Mouse (Mus musculus): ENCODE measurements at regions not wholly inside any gene's neighbourhood (a gene's known extent, or its start where the extent isn't known, plus 50 kb on each side); places are given as distances from the start of the nearest gene placed in this dataset.

DNA sequence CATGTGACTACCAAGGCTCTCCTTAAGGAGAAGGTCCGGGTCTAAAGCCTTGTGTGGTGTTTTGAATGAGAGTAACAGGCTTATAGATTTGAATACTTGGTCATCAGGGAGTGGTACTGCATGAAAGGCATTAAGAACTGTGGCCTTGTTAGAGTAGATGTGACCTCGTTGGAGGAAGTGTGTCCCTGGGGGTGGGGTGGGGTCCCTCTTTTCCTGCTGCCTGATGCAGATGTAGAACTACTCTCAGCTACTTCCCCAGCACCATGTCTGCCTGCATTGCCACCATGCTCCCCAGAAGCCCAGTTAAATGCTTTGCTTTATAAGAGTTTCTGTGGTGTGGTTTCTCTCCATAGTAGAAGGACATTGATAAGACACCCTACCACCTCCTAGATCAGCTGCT is 367.9 kb downstream of the Cbln4 start:
- no peak for DNase-seq (ENCODE audit: low read depth, low spot score)

DNA sequence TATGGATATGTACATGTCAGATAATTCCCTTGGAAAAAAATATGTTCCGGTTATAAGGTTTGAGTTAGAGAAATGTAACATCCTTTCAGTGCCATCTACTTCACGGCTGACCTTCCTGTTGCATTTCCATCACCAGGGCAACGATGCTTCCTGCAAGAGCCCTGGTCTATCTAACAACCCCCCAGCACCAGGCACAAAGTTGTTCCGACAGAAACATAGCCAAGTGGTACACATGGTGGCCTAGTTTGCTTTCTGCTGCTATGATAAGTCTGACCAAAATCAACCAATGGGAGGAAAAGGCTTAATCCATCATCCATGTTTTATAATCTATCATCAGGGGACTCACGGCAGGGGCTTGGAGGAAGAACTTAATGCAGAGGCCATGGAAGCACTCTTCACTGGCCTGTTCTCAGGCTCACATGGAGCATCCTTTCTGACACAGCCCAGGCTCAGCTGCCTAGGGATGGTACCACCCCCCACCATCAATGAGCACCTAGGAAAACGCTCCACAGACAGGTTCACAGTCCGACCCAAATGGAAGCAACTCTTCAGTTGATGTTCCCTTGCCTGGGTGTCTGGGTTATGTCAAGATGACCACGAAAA is 372.2 kb downstream of the Cbln4 start:
- no peak for DNase-seq (ENCODE audit: low read depth, low spot score)

- no peak for DNase-seq (ENCODE audit: low read depth, low spot score)
Measured at GRCm38 (mm10) chr2:171668791-171669645, 374.2 kb downstream of the Cbln4 start.

GRCm38 (mm10) chr2:171662571-171662970 is 380.7 kb downstream of the Cbln4 start:
- DNase-seq (ENCODE audit: low read depth, low spot score): no peak

DNA sequence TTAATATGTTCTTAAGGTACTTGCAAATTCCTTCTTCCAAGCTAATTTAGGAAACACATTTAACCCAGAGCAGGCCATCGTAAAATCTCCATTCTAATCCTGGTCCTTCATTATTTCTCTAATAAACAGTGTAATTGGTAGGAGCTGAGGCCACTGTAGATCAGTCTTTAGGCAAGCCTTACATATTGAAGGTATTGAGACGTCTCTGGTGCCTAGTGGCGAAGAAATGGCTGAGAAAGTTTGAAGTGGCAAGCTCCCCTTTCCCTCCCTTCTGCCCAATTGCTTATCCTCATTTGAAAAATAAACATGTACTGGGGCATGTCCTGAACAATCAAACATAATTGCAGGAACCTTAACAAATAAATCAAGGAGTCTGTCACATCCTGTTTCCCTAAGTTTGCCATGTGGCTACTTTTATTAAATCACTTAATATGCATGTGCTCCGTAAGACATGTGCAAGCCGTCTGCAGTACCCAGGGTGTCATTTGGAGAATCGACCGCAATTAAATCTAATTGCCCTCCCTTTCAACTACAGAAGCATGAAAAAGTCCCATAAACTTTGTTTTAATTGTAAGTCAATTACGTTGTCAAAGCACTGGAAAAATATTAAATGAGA is 381.3 kb downstream of the Cbln4 start:
- DNase-seq (ENCODE audit: low read depth, low spot score): no peak

DNA sequence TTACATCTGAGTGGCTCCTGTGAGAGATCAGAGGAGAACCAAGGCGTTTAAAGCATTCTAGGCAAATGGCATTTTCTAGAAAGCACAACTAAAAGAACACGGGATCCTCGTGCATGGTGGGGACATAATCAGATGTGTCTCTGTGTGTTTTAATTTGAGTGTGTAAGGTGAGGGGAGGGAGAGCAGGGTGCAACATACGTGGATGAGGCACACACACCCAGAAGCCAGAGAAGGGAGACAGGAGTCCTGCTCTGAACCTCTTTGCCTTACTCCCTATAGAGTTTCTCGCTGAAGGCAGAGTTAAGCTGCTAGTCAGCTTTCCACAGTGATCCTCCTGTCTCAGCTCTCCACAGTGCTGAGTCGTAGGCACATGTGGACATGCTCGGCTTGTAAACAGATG is 386.1 kb downstream of the Cbln4 start:
- no peak for DNase-seq (ENCODE audit: low read depth, low spot score)

DNA sequence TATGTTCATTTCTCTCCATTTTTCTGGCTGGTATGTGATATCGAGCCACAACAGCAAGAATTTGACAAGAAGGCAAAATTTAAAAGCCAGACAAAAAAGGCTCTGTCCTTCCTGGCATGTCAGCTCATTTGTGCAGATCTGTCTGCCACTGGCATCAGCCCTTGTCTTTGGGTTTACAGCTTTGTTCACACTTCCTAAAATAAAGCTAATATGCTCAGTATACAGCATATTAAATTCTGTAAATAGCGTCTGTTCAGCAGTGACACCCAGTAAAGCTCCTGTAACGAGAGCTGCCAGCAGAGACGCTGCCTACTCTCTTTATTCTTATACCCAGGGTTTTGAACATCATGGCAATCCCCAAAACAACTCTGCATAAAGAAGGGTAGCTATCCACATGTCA is 401.5 kb downstream of the Cbln4 start:
- DNase-seq (ENCODE audit: low read depth, low spot score): no peak

GRCm38 (mm10) chr2:171640478-171640877 is 402.8 kb downstream of the Cbln4 start:
- DNase-seq (ENCODE audit: low read depth, low spot score): no peak

DNA sequence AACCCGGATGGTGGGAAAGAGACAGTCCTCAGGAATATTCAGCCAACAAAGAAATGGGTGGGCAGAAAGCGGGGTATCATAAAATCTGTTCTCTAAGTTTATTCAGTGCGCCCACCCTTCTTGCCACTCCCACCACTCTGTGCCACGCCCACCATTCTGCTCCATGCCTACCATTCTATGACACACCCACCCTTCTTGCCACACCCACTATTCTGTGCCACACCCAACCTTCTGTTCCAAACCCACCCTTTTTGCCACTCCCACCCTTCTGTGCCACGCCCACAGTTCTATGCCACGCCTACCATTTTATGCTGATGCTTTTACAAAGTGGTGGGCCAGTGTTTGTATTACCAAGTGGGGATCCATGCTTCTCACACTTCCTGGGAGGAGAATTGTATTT is 404.3 kb downstream of the Cbln4 start:
- no peak for DNase-seq (ENCODE audit: low read depth, low spot score)

DNA sequence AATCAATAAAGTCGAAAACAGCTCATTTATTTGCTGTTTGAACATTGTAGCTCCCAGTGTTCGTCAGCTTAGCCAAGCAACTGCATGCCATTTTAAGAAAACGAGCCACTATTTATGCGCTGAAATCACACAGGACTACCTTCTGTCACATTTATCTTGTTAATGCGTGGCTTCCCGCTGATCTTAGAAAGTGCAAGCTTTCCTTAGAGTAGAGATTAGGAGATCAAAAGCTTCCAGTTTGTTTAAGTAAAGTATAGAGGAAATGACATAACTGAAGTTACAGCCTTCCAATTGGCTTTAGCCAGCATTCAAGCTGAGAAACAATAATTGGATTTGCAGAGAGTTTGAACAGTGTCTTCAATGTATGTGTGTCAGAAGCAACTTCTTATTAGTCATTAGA is 406.4 kb downstream of the Cbln4 start:
- no peak for DNase-seq (ENCODE audit: low read depth, low spot score)

- no peak for DNase-seq (ENCODE audit: low read depth, low spot score)
Measured at GRCm38 (mm10) chr2:171633355-171634097, 409.7 kb downstream of the Cbln4 start.

DNA sequence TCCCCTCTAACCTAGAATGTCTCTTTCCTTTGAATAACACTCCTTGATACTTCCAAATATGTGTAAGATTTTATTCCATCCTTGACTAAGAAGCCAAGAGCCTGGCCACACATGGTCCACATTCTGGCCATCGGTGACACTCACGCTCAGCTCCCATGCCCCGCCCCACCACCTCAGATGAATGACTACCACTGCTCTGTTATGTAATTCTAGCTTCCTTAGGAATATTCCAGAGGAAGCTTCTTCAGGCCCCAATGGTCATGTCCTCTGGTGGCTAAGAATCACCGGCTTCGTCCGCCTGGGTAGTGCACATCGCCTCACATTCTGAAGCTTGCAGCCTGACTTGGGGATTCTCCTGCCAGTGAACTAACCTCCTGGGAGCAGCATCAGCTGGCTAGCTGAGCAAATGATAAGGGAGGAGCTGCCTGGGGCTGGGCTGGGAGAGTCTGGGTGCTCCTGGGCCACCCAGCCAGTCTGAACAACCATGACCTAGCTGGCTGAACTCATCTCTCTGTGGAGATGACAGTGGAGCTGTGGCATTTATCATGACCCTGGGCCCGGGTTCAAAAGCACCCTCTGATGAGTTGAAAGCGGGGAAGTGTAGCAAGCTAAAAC is 413.1 kb downstream of the Cbln4 start:
- DNase-seq (ENCODE audit: low read depth, low spot score): no peak

DNA sequence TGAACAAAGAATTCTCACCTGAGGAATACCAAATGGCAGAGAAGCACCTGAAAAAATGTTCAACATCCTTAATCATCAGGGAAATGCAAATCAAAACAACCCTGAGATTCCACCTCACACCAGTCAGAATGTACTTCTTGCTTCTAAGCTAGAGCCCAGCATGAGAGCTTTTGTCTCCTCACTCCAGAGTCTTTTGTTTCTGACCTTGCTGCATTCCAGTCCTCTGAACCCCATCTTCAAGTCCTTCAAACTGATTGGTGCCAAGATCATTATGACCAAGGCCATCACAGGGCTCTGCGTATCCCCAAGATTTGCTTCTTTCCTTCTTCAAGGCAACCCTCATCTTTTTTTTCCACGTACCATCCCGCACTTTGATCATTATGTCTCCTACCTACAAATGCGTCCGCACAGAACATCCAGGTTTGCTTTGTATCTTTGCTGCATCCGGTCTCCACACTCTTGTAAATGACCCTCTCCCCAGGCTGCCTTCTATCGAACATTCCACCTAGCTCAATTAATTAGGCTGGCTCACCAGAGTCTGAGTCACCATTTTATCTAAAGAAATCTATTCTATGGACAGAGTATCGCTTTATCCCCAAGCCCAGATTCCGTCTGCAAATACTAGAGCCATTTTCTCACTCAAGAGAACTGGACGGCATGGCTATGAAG is 414.9 kb downstream of the Cbln4 start:
- DNase-seq (ENCODE audit: low read depth, low spot score): no peak

GRCm38 (mm10) chr2:171620668-171621067 is 422.6 kb downstream of the Cbln4 start:
- DNase-seq (ENCODE audit: low read depth, low spot score): no peak

- no peak for DNase-seq (ENCODE audit: low read depth, low spot score)
Measured at GRCm38 (mm10) chr2:171620253-171620652, 423.0 kb downstream of the Cbln4 start.

- no peak for DNase-seq (ENCODE audit: low read depth, low spot score)
Measured at GRCm38 (mm10) chr2:171618771-171619170, 424.5 kb downstream of the Cbln4 start.

DNA sequence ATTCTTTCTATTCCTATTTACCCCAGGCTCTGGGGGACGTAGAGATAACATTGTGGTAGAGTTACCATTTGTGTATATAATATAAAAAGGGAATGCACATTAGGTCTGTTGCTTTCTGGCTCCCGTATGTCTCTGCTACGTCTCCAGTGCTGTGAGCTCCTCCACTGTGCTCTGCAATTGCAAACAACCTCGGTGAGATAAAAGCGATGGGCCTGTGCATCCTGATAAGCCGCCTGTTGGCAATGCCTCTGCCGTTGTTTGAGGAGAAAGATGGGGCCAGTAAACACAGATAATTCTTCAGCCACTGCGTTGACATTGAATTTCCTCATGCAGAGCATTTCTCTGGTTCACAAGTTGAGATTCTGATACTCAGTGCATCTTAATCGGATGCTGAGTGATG is 424.9 kb downstream of the Cbln4 start:
- no peak for DNase-seq (ENCODE audit: low read depth, low spot score)

- no peak for DNase-seq (ENCODE audit: low read depth, low spot score)
Measured at GRCm38 (mm10) chr2:171615462-171615861, 427.8 kb downstream of the Cbln4 start.

- DNase-seq (ENCODE audit: low read depth, low spot score): no peak
Measured at GRCm38 (mm10) chr2:171605064-171605463, 438.2 kb downstream of the Cbln4 start.

DNA sequence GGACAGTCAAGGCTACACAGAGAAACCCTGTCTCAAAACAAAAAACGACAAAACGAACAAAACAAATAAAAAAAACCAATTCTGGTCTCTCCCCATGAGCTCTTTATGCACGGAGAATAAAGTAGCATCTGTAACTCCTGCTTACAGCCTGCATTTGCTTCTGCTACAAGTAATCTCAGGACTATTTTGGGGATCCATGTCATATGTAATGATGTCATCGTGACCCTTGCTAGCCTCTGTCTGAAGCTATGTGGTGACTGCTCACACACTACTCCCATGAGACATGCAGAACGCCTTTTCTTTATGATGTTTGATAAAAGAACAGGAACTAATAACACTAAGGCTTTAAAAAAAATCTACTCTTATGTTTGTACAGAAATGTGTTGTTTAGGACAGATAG is 448.0 kb downstream of the Cbln4 start:
- DNase-seq (ENCODE audit: low read depth, low spot score): no peak

GRCm38 (mm10) chr2:171593884-171594283 is 449.4 kb downstream of the Cbln4 start:
- DNase-seq (ENCODE audit: low read depth, low spot score): no peak
